Mouse (Mus musculus): ENCODE measurements at regions not wholly inside any gene's neighbourhood (a gene's known extent, or its start where the extent isn't known, plus 50 kb on each side); places are given as distances from the start of the nearest gene placed in this dataset.
"Not testable (repeated sequence)": the region's sequence is repeated elsewhere in the genome, so short reads cannot be mapped to it uniquely, and the experiment has no call there.

DNA sequence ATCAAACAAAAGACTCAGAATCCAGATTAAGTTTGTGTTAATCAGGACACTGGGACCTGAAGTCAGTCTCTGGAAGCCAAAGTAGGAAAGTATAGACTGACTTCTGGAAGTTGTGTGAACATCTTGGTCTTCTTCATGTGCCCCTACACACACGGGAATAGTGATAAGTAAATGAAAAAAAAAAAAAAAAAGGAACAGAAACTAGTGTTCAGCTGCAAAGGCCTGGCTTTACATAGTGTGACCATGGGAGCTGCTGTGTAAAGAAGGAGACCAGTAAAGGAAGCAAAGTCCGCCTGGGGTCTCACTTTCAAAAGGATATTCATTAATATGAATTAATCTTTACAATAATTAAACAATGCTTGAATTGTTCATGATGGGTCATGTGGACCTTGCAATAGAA lies 190.6 kb upstream of the Tmc3 start:
- Histone ChIP-seq H3K9me3 (no peaks in the 10 kb centered on the region), H3K36me3 (no peaks in the 10 kb centered on the region), H3K4me3 (no peak overlapping the region), H3K4me1 (peaks cover 18% of the 10 kb centered on the region), H3K27ac (no peak overlapping the region), H3K27me3 (no peaks in the 10 kb centered on the region), H3K4me2 (no peak overlapping the region), H3K9ac (no peak overlapping the region)
- no peak for ATAC-seq (ENCODE audit: insufficient number of reproducible peaks, low FRiP score, low TSS enrichment, low read depth)
- 77% methylated on average over 2 of the region's 2 CpGs for WGBS

DNA sequence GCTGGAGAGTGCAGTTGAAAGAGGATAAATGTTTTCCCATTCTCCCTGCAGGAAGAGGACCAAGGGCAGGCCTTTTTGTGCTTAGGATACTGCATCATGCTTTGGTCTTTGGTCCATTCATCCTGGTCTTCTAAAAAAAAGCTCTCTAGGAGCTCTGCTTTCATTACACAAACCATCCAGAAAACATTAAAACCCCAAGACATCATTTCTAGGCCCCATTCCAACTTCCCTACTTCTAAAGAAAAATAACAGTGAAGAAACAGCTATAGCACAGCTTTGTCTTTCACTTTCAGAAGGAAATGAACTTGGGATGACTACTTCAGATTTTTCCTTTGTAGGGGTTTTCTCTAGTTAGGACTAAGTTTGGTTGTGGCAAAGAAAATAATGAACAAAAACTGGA lies 185.1 kb upstream of the Tmc3 start:
- no peaks in the 10 kb centered on the region for H3K27me3 ChIP-seq
- peak overlapping the region; percentile 44 for H3K27ac ChIP-seq
- ATAC-seq (ENCODE audit: insufficient number of reproducible peaks, low FRiP score, low TSS enrichment, low read depth): no peak
- no peaks in the 10 kb centered on the region for H3K4me1 ChIP-seq
- H3K4me3 ChIP-seq: no peak overlapping the region
- H3K4me2 ChIP-seq: no peak overlapping the region
- no peaks in the 10 kb centered on the region for H3K36me3 ChIP-seq
- no peaks in the 10 kb centered on the region for H3K9me3 ChIP-seq
- no peak overlapping the region for H3K9ac ChIP-seq

DNA sequence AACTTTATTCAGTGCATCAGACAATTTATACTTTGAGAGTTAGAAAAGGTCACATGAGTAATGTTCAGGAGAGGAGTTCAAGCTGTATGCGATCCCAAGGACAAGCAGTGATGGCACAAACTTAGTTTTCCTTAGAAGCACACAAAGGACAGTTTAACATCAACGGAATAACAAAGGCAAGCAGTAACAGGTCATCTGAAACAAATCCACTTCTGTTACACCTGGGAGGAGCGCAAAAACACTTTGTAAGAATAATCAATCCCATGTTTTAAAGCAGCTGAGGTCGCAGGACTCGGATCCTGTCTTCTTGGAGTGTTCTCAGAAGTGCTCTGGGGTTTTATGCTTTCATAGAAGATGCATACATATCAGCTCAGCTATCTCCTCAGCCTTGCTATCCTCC lies 183.7 kb upstream of the Tmc3 start:
- no peak for ATAC-seq (ENCODE audit: insufficient number of reproducible peaks, low FRiP score, low TSS enrichment, low read depth)
- no peaks in the 10 kb centered on the region for H3K27me3 ChIP-seq
- no peak overlapping the region for H3K4me3 ChIP-seq
- H3K9me3 ChIP-seq: no peaks in the 10 kb centered on the region
- WGBS: 81% methylated on average over 5 of the region's 5 CpGs
- H3K9ac ChIP-seq: no peak overlapping the region
- no peaks in the 10 kb centered on the region for H3K36me3 ChIP-seq
- no peak overlapping the region for H3K4me2 ChIP-seq
- no peak overlapping the region for H3K27ac ChIP-seq
- H3K4me1 ChIP-seq: no peaks in the 10 kb centered on the region

DNA sequence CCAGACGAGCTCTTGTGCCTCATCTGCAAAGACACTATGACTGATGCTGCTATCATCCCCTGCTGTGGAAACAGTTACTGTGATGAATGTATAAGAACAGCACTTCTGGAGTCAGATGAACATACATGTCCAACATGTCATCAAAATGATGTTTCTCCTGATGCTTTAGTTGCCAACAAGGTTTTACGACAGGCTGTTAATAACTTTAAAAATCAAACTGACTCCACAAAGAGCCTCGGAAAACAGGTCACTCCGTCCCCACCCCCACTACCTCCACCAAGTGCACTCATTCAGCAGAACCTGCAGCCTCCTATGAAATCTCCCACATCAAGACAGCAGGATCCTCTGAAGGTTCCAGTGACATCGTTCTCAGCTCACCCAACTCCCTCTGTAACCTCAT lies 172.0 kb upstream of the Tmc3 start:
- H3K9me3 ChIP-seq; H3K27me3 ChIP-seq; ATAC-seq (ENCODE audit: insufficient number of reproducible peaks, low FRiP score, low TSS enrichment, low read depth); H3K4me3 ChIP-seq; H3K36me3 ChIP-seq; H3K4me1 ChIP-seq; H3K4me2 ChIP-seq; H3K27ac ChIP-seq; H3K9ac ChIP-seq: not testable (repeated sequence)
- whole genome bisulfite sequencing: 76% methylated on average over 5 of the region's 5 CpGs

DNA sequence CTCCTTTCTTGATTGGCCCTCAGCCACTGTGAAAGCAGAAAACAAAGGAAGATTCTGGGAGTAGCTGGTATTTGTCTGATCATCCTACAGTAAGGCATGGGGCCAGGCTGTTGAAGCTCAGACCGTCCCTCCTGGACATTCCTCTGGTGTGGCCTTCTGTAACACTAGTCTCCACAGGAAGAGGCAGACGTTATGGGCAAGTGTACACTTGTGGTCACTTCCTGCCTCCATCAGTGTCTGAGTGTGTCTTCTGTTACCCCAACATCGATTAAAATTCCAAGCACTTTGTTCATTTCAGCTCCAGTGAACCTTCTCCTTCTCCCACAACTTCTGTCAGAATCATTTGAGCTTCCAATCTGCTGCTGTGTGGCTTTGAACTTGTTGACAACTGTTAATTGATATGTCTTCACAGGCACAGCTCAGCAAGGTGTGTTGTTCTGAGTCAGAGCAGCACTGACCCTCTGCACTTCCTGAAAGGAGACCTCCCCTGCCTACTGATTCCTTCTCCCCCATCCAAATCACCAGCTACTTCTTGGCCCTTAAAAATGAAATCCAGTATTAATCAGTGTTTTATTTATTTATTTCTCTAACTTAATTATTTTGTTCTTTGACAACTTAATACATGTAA lies 154.7 kb upstream of the Tmc3 start:
- 48% methylated on average over 3 of the region's 3 CpGs for whole genome bisulfite sequencing
- Histone ChIP-seq H3K4me3 (no peak overlapping the region), H3K4me2 (no peak overlapping the region), H3K4me1 (peaks cover 13% of the 10 kb centered on the region), H3K27me3 (no peaks in the 10 kb centered on the region), H3K9me3 (no peaks in the 10 kb centered on the region), H3K27ac (no peak overlapping the region), H3K36me3 (no peaks in the 10 kb centered on the region), H3K9ac (no peak overlapping the region)
- no peak for ATAC-seq (ENCODE audit: insufficient number of reproducible peaks, low FRiP score, low TSS enrichment, low read depth)

DNA sequence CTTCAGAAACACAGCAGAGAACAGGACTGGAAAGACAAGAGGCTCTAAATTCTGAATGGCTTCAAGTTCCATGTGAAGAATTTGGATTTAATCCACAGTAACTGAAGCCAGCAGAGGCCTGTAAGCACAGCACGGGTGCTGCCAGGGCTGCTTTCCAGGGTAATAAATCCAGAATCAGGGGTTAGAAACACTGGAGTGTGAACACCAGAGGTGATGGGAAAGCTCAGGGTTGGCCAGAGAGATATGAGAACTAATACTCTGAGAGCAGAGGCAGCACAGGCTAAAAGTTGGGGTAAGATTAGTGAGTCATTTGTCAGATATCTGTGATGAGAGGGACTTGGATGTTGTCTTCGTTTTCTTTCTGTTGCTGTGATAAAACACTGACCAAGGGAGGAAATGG lies 153.6 kb upstream of the Tmc3 start:
- no peaks in the 10 kb centered on the region for H3K27me3 ChIP-seq
- H3K36me3 ChIP-seq: no peaks in the 10 kb centered on the region
- ATAC-seq (ENCODE audit: insufficient number of reproducible peaks, low FRiP score, low TSS enrichment, low read depth): 0 out of 2 replicates have a peak, but pooled peaks have one; percentile 44
- H3K4me1 ChIP-seq: peaks cover 15% of the 10 kb centered on the region
- no peak overlapping the region for H3K9ac ChIP-seq
- 19% methylated on average over 2 of the region's 2 CpGs for WGBS
- no peaks in the 10 kb centered on the region for H3K9me3 ChIP-seq
- no peak overlapping the region for H3K4me3 ChIP-seq
- H3K4me2 ChIP-seq: no peak overlapping the region
- H3K27ac ChIP-seq: 0 out of 2 replicates have a peak overlapping the region, but pooled peaks have one; percentile 35

DNA sequence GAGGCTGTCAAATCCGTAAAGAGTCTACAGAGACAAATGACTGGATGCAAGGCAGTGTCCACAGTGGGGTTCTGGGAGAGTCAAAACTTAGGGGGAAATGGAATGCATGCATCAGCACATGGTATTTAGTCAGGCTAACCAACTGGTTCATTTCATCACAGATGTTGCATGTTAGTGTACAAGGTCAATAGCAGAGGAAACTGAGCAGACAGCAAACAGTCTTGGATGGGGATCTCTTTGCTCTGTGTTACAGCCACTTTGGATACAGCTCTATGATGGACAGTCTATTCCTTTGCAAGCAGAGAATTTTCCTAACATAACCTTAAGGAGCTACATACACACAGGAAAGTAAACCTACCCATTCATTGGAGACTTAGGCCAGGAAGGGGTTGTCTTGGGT lies 151.9 kb upstream of the Tmc3 start:
- Histone ChIP-seq H3K4me3 (no peak overlapping the region), H3K27me3 (no peaks in the 10 kb centered on the region), H3K4me1 (peaks cover 15% of the 10 kb centered on the region), H3K4me2 (no peak overlapping the region), H3K9me3 (no peaks in the 10 kb centered on the region), H3K27ac (no peak overlapping the region), H3K36me3 (no peaks in the 10 kb centered on the region), H3K9ac (no peak overlapping the region)
- no peak for ATAC-seq (ENCODE audit: insufficient number of reproducible peaks, low FRiP score, low TSS enrichment, low read depth)
- WGBS: 80% methylated on average over 1 of the region's 1 CpGs

DNA sequence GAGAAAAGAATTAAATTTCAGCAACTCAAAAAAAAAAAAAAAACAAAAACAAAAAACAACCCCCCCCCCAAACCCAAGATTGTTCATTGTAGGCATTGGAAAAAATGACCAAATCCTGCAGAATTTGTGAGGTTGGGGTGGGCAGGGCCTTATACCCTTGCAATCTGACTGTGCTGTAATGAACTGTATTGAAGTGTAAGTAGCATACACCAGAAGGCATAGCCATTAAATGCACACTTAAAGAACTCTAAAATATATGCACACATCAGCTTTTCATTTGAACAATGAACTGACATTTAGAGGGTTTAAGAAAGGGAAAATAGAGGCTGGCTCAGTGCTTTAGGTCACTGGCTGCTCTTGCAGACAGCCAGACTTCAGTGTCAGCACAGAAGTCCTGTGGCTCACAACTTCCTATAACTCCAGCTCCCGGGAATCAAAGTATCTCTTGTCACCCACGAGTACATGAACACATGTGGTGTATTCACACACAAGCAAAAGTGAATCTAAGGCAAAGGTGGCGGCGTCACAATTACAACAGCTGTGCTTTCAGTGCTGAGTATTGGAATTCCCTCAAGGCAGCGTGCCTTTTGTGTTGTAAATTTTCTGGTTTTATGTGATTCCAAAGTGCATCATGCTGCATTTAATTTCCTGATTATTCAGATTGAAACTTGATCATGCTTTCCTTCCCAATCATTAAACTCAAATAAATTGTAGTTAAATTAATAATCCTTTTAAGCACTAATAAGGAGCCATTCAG lies 150.6 kb upstream of the Tmc3 start:
- Histone ChIP-seq H3K4me2 (no peak overlapping the region), H3K9ac (no peak overlapping the region), H3K9me3 (no peaks in the 10 kb centered on the region), H3K27me3 (no peaks in the 10 kb centered on the region), H3K4me1 (peaks cover 15% of the 10 kb centered on the region), H3K36me3 (no peaks in the 10 kb centered on the region), H3K27ac (no peak overlapping the region; the same call in 1 of the 2 replicates), H3K4me3 (no peak overlapping the region)
- 24% methylated on average over 5 of the region's 5 CpGs for WGBS
- ATAC-seq (ENCODE audit: insufficient number of reproducible peaks, low FRiP score, low TSS enrichment, low read depth): no peak

DNA sequence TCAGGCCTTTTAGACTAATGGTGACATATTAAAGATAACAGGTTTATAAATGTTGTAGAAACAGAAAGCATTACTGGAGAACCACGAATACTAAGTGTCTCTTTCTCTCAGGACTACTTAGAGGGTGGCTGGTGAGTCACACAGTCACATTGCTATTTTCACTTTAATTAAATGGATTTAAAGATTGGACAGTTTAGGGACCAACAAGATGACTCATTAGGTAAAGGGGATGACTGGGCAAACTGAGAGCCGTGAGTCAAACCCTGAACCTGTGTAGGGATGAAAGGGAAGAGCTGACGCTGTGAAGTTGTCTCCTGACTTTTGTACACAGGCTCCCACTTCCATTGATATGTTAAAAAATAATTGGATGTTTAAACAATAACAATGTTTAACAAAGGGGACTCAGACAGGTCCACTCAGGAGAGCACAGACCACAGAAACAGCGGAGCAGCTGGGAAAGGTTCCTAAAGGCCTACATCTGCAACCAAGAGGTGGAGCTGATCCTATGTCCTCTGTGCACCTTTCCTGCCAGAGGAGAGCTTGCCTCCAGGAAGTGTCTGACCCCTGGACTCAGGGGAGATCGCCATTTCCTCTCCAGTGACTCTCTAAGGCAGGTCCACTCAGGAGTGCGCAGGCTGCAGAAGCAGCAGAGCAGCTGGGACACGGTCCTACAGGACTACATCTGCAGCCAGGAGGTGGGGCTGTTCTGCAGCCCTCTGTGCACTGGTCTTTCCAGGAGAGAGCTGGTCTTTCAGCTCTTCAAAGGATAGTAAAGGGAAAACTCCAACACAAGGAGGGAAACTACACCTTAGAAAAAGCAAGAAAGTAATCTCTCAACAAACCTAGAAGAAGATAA lies 146.0 kb upstream of the Tmc3 start:
- H3K4me2 ChIP-seq: no peak overlapping the region
- H3K9ac ChIP-seq: no peak overlapping the region
- H3K4me3 ChIP-seq: no peak overlapping the region
- no peak for ATAC-seq (ENCODE audit: insufficient number of reproducible peaks, low FRiP score, low TSS enrichment, low read depth)
- WGBS: 63% methylated on average over 7 of the region's 7 CpGs
- H3K36me3 ChIP-seq: no peaks in the 10 kb centered on the region
- H3K27ac ChIP-seq: no peak overlapping the region
- no peaks in the 10 kb centered on the region for H3K9me3 ChIP-seq
- H3K27me3 ChIP-seq: no peaks in the 10 kb centered on the region
- peaks cover 5% of the 10 kb centered on the region for H3K4me1 ChIP-seq

DNA sequence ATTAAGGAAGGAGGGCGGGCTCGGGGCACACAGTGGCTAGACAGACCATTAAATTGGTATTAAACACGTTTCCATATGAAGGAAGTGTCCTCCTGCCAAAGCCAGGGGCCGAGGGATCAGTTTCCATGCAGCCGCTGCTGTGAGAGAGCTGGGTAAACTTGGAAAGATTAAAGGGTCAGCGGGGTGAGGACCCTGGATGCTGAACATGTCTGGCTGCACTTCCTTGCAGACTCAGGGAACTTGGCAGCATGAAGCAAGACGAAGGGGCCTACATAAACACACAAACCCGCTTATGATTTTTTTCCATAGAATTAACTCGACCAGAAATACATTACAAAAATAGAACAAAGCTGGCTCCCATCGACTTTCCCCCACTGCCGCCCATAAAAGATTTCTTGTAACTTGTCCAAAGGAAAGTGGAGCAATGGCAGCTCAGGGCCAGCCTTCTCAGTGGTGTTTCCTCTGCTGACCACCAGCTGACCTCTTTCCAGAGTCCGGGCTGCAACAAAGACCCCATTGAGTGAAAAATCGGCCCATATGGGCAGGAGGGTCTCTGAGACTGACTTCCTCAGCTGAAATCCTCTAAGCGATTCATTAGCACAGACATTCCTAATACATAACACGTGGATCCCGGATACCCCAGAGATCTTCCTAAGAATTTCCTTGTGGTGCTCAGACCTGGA lies 141.0 kb upstream of the Tmc3 start:
- H3K4me2 ChIP-seq: peak overlapping the region; percentile 30; the same call in 1 of the 2 replicates
- no peaks in the 10 kb centered on the region for H3K27me3 ChIP-seq
- WGBS: 16% methylated on average over 16 of the region's 16 CpGs
- H3K4me1 ChIP-seq: peaks cover 20% of the 10 kb centered on the region
- H3K9ac ChIP-seq: no peak overlapping the region
- peak overlapping the region; percentile 90 for H3K27ac ChIP-seq
- no peaks in the 10 kb centered on the region for H3K9me3 ChIP-seq
- no peak overlapping the region for H3K4me3 ChIP-seq
- peak; percentile 93 for ATAC-seq (ENCODE audit: insufficient number of reproducible peaks, low FRiP score, low TSS enrichment, low read depth)
- no peaks in the 10 kb centered on the region for H3K36me3 ChIP-seq

DNA sequence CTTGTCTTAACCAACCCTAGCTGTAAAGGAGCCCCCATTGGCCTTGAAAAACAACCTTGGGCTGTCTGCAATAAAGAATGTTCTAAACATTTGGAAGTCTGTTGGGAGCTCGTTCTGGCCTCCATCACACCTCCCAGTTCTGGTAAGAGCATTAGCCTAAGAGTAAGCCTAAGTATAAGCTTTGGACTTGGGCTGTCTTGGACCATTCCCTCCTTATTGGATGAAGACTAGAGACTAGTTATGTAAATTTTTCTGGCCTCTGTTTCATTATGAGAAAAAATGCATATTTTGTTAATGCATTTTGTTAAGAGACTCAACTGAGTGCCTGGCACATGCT lies 140.5 kb upstream of the Tmc3 start:
- no peaks in the 10 kb centered on the region for H3K9me3 ChIP-seq
- no peak; the same call in none of the 2 replicates for ATAC-seq (ENCODE audit: insufficient number of reproducible peaks, low FRiP score, low TSS enrichment, low read depth)
- H3K4me1 ChIP-seq: peaks cover 20% of the 10 kb centered on the region
- no peak overlapping the region for H3K4me3 ChIP-seq
- H3K4me2 ChIP-seq: peak overlapping the region; percentile 30; the same call in 1 of the 2 replicates
- no peaks in the 10 kb centered on the region for H3K36me3 ChIP-seq
- H3K27me3 ChIP-seq: no peaks in the 10 kb centered on the region
- WGBS: 12% methylated on average over 1 of the region's 1 CpGs
- peak overlapping the region; percentile 90 for H3K27ac ChIP-seq
- H3K9ac ChIP-seq: no peak overlapping the region
